Mouse (Mus musculus) bone marrow macrophage, adult 2 months (primary cell): ENCODE results near the gene Ulk3.

Experiments used
- CTCF ChIP-seq: IDR thresholded peaks from 2 replicates; pipeline ENCODE4 v1.5.1; 2012; ENCODE audit warnings: low read depth, mild to moderate bottlenecking, low read length, moderate library complexity
- POLR2A ChIP-seq: IDR thresholded peaks from 2 replicates; pipeline ENCODE4 v1.6.1; 2012; ENCODE audit warnings: mild to moderate bottlenecking, low read depth, low read length, borderline replicate concordance

DNA sequence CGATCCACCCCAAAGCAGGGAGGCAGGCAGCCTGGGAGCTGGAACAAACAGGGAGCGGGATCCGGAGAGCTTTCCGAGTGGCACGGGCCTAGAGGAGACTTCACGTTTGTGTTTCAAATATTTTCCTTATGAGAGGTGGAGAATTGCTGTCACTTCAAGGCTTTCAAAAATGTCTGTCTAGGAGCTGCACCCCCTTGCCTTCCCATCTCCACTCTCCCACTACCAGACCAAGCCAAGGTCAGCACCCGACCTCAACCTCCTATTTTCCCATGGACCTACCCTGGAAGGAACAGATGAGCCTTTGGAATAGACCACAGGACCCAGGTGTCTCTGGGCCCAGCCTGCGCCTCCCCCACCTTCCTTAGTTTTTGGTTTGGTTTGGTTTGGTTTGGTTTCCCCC, 8.0 kb downstream of the Ulk3 start:
- no peak for TF ChIP-seq CTCF
- TF ChIP-seq POLR2A, result no peak
